Mouse (Mus musculus): ENCODE measurements at regions not wholly inside any gene's neighbourhood (a gene's known extent, or its start where the extent isn't known, plus 50 kb on each side); places are given as distances from the start of the nearest gene placed in this dataset.

DNA sequence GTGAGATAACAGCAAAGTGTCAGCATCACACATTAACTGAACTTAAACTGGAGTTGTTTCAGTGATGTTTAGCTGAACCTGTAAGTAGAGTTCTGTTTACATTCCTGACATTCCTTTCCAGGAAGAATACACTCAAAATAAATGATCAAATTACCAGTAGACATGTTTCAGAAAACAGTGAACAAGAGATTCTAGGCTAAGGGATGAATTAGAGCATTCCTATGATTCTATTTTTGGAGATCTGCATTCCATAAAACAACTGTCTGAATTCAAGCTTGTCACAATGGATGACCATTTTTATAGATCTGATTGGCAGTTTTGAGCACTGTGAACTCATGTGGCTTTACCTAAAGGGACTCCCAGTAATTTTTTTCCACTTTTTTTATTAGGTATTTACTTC, 125.0 kb upstream of the Gm765 start:
- no peak for DNase-seq (ENCODE audit: low spot score)

DNA sequence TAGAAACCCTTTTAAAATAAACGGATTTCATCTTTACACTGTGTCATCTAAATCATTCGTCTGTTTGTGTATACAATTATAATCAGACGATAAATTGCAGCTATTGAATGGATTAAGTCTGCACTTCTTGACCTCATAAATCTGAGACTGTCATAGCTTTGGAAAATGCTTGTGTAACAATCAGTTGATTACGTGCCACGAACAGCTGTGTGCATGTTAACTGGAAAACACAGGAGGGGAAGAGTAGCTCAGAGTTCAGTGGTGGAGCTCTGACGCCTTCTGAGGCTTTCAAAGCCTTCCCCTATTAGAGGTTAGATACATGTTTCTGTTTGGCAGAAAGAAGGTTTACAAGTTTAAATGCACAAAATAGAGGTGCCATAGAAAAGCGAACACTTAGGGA, 109.7 kb upstream of the Gm765 start:
- no peak for DNase-seq (ENCODE audit: low spot score)

DNA sequence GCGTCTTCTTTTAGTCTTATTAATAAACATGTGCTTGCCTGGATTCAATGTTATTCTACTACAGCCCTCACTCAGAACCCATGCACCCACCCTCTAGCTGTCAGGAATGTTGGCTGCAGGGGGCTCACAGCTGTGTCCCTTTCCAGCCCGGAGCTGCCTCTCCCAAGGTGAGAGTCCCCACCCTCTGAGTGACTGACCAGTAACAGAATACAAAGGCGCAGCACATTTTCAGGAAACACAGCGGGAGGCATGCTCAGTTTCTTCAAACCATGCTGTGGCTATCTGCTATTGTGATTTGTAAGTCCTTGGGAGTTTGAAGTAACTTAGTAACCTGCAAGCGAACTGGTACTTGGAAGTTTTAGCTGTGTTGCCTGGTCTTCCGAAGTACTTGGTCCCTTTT, 93.1 kb upstream of the Gm765 start:
- no peak for DNase-seq (ENCODE audit: low spot score)

DNA sequence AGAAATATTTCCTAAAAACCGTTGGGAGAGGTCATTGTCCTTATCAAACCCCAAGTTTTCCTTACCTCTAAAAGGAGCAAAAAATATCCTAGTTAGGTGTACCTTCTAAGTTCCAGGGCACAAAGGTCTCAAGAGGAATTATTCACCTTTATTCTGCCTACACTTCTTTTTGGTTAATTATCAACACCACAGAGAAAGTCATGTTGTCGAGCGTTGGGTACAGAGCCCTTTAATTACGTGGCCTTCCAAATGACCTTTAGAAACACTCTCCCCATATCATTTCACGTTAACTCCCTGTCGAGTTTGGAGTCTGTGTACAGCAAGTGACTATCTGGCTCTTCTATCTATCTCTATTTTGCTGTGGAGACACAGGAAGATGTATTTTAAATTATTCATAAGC, 90.7 kb upstream of the Gm765 start:
- DNase-seq (ENCODE audit: low spot score): no peak

DNA sequence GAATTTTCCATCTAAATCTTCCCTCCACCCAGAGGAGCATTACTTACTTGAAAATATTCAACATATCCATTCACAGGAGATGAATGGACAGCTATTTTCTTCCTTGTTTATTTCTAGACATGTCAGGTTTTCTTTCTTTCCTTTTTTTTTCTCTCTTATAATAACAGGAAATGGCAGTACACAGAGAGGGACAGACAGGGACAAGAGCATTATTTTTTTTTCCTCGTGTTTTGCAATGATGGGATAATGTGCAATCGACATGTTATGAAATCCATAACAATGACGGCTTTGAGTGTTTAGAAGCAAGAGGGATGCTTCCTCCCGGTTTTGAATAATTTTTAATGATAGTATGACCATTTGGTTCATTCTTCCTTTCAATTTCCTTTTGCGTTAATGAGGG, 86.6 kb upstream of the Gm765 start:
- DNase-seq (ENCODE audit: low spot score): no peak

DNA sequence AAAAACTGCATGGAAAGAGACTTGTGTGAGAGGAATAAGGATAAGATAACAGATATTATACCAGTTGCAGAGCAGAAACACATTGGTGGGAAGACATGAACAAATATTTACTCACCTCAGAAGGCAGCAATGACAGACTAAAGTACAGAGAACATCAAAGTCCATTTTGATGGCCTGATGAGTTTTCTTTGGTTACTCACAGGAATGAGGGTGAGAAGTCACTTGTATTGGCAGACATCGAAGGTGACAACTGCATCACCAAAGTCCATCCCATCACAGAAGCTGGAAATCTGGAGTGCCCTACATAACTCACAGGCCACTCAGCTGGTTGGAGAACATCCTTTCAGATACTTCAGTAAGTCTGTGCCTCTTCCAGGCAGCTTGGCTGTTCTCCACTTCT, 60.1 kb upstream of the Gm765 start:
- no peak for DNase-seq (ENCODE audit: low spot score)

DNA sequence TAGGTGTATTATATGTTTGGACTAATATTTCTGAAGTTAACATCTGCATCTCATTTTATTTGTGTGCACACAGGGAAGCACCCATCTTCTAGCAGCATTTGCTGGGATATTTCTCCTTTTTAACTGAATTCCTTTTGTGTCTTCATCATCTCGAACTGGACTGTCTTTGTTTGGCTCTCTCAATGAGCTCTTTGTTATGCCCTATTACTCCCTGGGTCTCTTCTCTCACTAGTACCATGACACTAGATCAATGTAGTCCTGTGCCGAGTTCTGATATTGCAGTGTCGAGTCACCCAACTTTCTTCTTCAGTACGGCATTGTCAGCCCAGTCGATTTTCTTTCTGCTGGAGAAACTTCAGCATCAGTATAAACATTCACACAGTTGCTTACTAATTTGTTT, 52.0 kb upstream of the Gm765 start:
- peak; percentile 7 for DNase-seq (ENCODE audit: low spot score)
